In genomic region chr2:118116754-118117290, GRCm38 (mm10) we compare ENCODE assay signal across 24 mouse cellular contexts. TPM values are rescaled to one million over a fixed set of nuclear protein-coding genes. Genes with fewer than 3 reads are reported as not detected.
DNase-seq lines count a peak whose midpoint lies in the region; ATAC-seq and TF ChIP-seq lines count a peak whose summit lies in the region.
"Had no signal": no experiment of that assay in that cellular context is flagged by ENCODE, and none has a peak within 500 bp of the region (broad histone marks: within the 10 kb centered on the region; RNA-seq: fewer than 3 reads in every experiment).

No protein-coding gene starts in this region.

- TF ChIP-seq POLR2A in embryonic fibroblast, embryonic 13.5 days (IDR thresholded peaks at IDR 0.05; ENCODE audit: low read depth, low read length), result peak; percentile 86

- TF ChIP-seq CTCF in embryonic fibroblast, embryonic 13.5 days (IDR thresholded peaks at IDR 0.05; ENCODE audit: borderline replicate concordance, insufficient read depth, low read length), result no peak
- TF ChIP-seq CTCF in stomach, postnatal 0 days (IDR thresholded peaks at IDR 0.05; ENCODE audit: low read depth), result no peak

- peaks cover 47% of the 10 kb centered on the region for H3K4me1 ChIP-seq in limb, embryonic 13.5 days
- H3K4me1 ChIP-seq in limb, embryonic 10.5 days, result peaks cover 56% of the 10 kb centered on the region
- H3K4me1 ChIP-seq in embryonic fibroblast, embryonic 13.5 days (ENCODE audit: control insufficient read depth, insufficient read depth, low read length), result no peaks in the 10 kb centered on the region
- H3K4me1 ChIP-seq in stomach, postnatal 0 days (replicated peaks; ENCODE audit: control insufficient read depth, insufficient read depth), result no peaks in the 10 kb centered on the region

- no peaks in the 10 kb centered on the region; the same call in 1 of the 2 replicates for H3K27me3 ChIP-seq in limb, embryonic 13.5 days
- peaks cover 15% of the 10 kb centered on the region for H3K27me3 ChIP-seq in limb, embryonic 10.5 days (ENCODE audit: low read depth, poor library complexity, severe bottlenecking)
- H3K27me3 ChIP-seq in stomach, postnatal 0 days (ENCODE audit: control insufficient read depth, insufficient read depth, low read length), result no peaks in the 10 kb centered on the region
- H3K27me3 ChIP-seq: embryonic facial prominence, embryonic 13.5 days; heart, embryonic 12.5 days; intestine, embryonic 15.5 days had no signal

- no peak overlapping the region for H3K4me3 ChIP-seq in limb, embryonic 13.5 days
- no peak overlapping the region for H3K4me3 ChIP-seq in limb, embryonic 10.5 days
- H3K4me3 ChIP-seq in embryonic fibroblast, embryonic 13.5 days (ENCODE audit: insufficient read depth, low read length), result peak overlapping the region; percentile 39
- H3K4me3 ChIP-seq in stomach, postnatal 0 days (ENCODE audit: low read depth, low read length), result no peak overlapping the region
- H3K4me3 ChIP-seq: embryonic facial prominence, embryonic 13.5 days; erythroblast, embryonic 14.5 days; forebrain, embryonic 10.5 days; heart, adult 2 months; heart, embryonic 12.5 days; hindbrain, embryonic 10.5 days; intestine, embryonic 15.5 days had no signal

- no peak for TF ChIP-seq EP300 in stomach, postnatal 0 days (optimal IDR thresholded peaks at IDR 0.05)

- peaks cover 81% of the 10 kb centered on the region for H3K36me3 ChIP-seq in limb, embryonic 13.5 days
- peaks cover 46% of the 10 kb centered on the region for H3K36me3 ChIP-seq in limb, embryonic 10.5 days
- H3K36me3 ChIP-seq in stomach, postnatal 0 days (ENCODE audit: control insufficient read depth, insufficient read depth, low read length), result peaks cover 48% of the 10 kb centered on the region
- H3K36me3 ChIP-seq: G1E had no signal

- no peak for ATAC-seq in limb, embryonic 13.5 days (ENCODE audit: low FRiP score, low read depth)
- no peak for ATAC-seq in stomach, postnatal 0 days (ENCODE audit: low FRiP score, low TSS enrichment)
- ATAC-seq: CD4-positive, CD25-positive, alpha-beta regulatory T cell, adult 4 months; forebrain, embryonic 14.5 days had no signal

- 62% methylated on average over 3 of the region's 3 CpGs for WGBS in limb, embryonic 13.5 days
- 71% methylated on average over 3 of the region's 3 CpGs for WGBS in limb, embryonic 10.5 days
- WGBS in stomach, postnatal 0 days, result 62% methylated on average over 3 of the region's 3 CpGs

- DNase-seq in limb, embryonic 10.5 days (ENCODE audit: low spot score), result no peak
- DNase-seq in testis, postnatal 10 days (ENCODE audit: low spot score), result peak; percentile 23
- DNase-seq in testis, postnatal 14 days (ENCODE audit: low spot score), result no peak
- DNase-seq in spleen, postnatal 4 days (ENCODE audit: low spot score in 2 of 2), result no peak
- no peak for DNase-seq in stomach, postnatal 0 days (ENCODE audit: low spot score)
- DNase-seq: adrenal gland, postnatal 25 days; B cell, adult 2 months; cerebellum, adult 18-20 months; cerebellum, postnatal 36 days; gastrocnemius, adult 2 months; gastrocnemius, postnatal 36 days; heart, adult 2 months had no signal

- no peaks in the 10 kb centered on the region for H3K9me3 ChIP-seq in limb, embryonic 13.5 days
- H3K9me3 ChIP-seq in limb, embryonic 10.5 days (replicated peaks), result no peaks in the 10 kb centered on the region
- H3K9me3 ChIP-seq in stomach, postnatal 0 days (ENCODE audit: control insufficient read depth, low read length), result no peaks in the 10 kb centered on the region
- H3K9me3 ChIP-seq: embryonic facial prominence, embryonic 13.5 days; hindbrain, embryonic 10.5 days; intestine, embryonic 15.5 days had no signal

- no peak overlapping the region for H3K9ac ChIP-seq in limb, embryonic 13.5 days
- no peak overlapping the region for H3K9ac ChIP-seq in stomach, postnatal 0 days (ENCODE audit: low read length)
- H3K9ac ChIP-seq: embryonic facial prominence, embryonic 13.5 days; heart, embryonic 12.5 days; hindbrain, embryonic 14.5 days; intestine, embryonic 15.5 days had no signal

- H3K4me2 ChIP-seq in limb, embryonic 13.5 days (replicated peaks), result 0 out of 2 replicates have a peak overlapping the region, but pooled peaks have one; percentile 86
- H3K4me2 ChIP-seq in stomach, postnatal 0 days (replicated peaks; ENCODE audit: low read depth), result no peak overlapping the region
- H3K4me2 ChIP-seq: heart, embryonic 12.5 days; hindbrain, embryonic 14.5 days; intestine, embryonic 15.5 days had no signal

- H3K27ac ChIP-seq in limb, embryonic 13.5 days, result no peak overlapping the region
- no peak overlapping the region for H3K27ac ChIP-seq in limb, embryonic 10.5 days
- H3K27ac ChIP-seq in embryonic fibroblast, embryonic 13.5 days (ENCODE audit: insufficient read depth, low read length), result peak overlapping the region; percentile 13; the same call in 1 of the 2 replicates
- no peak overlapping the region for H3K27ac ChIP-seq in stomach, postnatal 0 days (replicated peaks)
- H3K27ac ChIP-seq: embryonic facial prominence, embryonic 13.5 days; forebrain, embryonic 10.5 days; gastrocnemius, adult 2 months; heart, adult 2 months; hindbrain, embryonic 10.5 days; hindbrain, embryonic 14.5 days; intestine, embryonic 15.5 days had no signal

RNA-seq across cellular contexts. Expression of gene Thbs1, which starts 5.1 kb away (rescaled TPM):
- 88.0 and 100.0 TPM in 2 replicates for polyA plus RNA-seq in limb, embryonic 13.5 days (2015; fragmentation: Nextera tagmentation; extraction: Ambion mirVana)
- polyA plus RNA-seq in limb, embryonic 10.5 days (2016; fragmentation: Nextera tagmentation; extraction: Ambion mirVana), result 13.2 and 22.8 TPM in 2 replicates
- polyA plus RNA-seq in embryonic fibroblast, embryonic 13.5 days (2011; ENCODE audit: insufficient read length, low read depth, missing spikeins), result 2,892 and 6,250 TPM in 2 replicates
- 18.9 and 19.0 TPM in 2 replicates for polyA plus RNA-seq in stomach, postnatal 0 days (2015; fragmentation: Nextera tagmentation; extraction: Ambion mirVana)

Comparison
In these comparisons a context has a peak if more than half of its experiments do, and no peak if none do; other contexts are left out.
1. RNA of gene Thbs1, which starts 5.1 kb away (polyA plus RNA-seq): 2,892 to 6,250 TPM in embryonic fibroblast, embryonic 13.5 days; 88.0 to 100.0 TPM in limb, embryonic 13.5 days, 13.2 to 22.8 TPM in limb, embryonic 10.5 days and 18.9 to 19.0 TPM in stomach, postnatal 0 days; every median in the first group is over 10 times any median in the second.